Mouse (Mus musculus): ENCODE results near the gene Asic3. TPM values are rescaled to one million over a fixed set of nuclear protein-coding genes. Genes with fewer than 3 reads are reported as not detected.
"Not testable (repeated sequence)": the region's sequence is repeated elsewhere in the genome, so short reads cannot be mapped to it uniquely, and the experiment has no call there.

Gene Asic3
- polyA plus RNA-seq, 1 experiment from 2014 or later: 3.0 TPM

GRCm38 (mm10) chr5:24389658-24390020, 23.6 kb upstream of the Asic3 start:
- H3K27ac ChIP-seq (replicated peaks): no peak overlapping the region
- WGBS: 81% methylated on average over 4 of the region's 4 CpGs
- H3K36me3 ChIP-seq: no peaks in the 10 kb centered on the region
- H3K9ac ChIP-seq: no peak overlapping the region
- no peaks in the 10 kb centered on the region for H3K9me3 ChIP-seq
- no peak for ATAC-seq (ENCODE audit: low read depth)
- peaks cover 32% of the 10 kb centered on the region for H3K4me1 ChIP-seq (replicated peaks)
- H3K27me3 ChIP-seq: peaks cover 49% of the 10 kb centered on the region
- H3K4me3 ChIP-seq: no peak overlapping the region
- no peak overlapping the region for H3K4me2 ChIP-seq

- no peaks in the 10 kb centered on the region for H3K9me3 ChIP-seq
- H3K4me2 ChIP-seq: no peak within 1 kb of the TSS
- peaks cover 29% of the 10 kb centered on the region for H3K27me3 ChIP-seq
- H3K4me3 ChIP-seq: no peak within 1 kb of the TSS
- H3K4me1 ChIP-seq (replicated peaks): peaks cover 35% of the 10 kb centered on the region
- H3K27ac ChIP-seq (replicated peaks): no peak within 1 kb of the TSS
- WGBS: 79% methylated on average over 7 of the region's 7 CpGs
- no peak for ATAC-seq (ENCODE audit: low read depth)
- peaks cover 4% of the 10 kb centered on the region; the same call in 1 of the 2 replicates for H3K36me3 ChIP-seq
- H3K9ac ChIP-seq: no peak within 1 kb of the TSS
These were observed 21.3 kb upstream of the Asic3 start, which contains the start of gene Atg9b for GRCm38 (mm10) chr5:24391864-24392263. TSS of gene Atg9b (minus strand) at chr5:24392143.

- H3K36me3 ChIP-seq: peaks cover 4% of the 10 kb centered on the region; the same call in 1 of the 2 replicates
- H3K9me3 ChIP-seq: no peaks in the 10 kb centered on the region
- ATAC-seq (ENCODE audit: low read depth): no peak
- no peak overlapping the region for H3K4me2 ChIP-seq
- H3K27me3 ChIP-seq: peaks cover 20% of the 10 kb centered on the region
- WGBS: 77% methylated on average over 7 of the region's 7 CpGs
- H3K9ac ChIP-seq: no peak overlapping the region
- no peak overlapping the region for H3K4me3 ChIP-seq
- peaks cover 26% of the 10 kb centered on the region for H3K4me1 ChIP-seq (replicated peaks)
- H3K27ac ChIP-seq (replicated peaks): no peak overlapping the region
These were observed 20.5 kb upstream of the Asic3 start for GRCm38 (mm10) chr5:24392724-24393123.

GRCm38 (mm10) chr5:24393392-24393997, 19.7 kb upstream of the Asic3 start, which contains the start of gene Abcb8:
TSS of gene Abcb8 (plus strand) at chr5:24393663.
- Histone ChIP-seq H3K4me2 (peak within 1 kb of the TSS; percentile 55), H3K27ac (replicated peaks) (peak within 1 kb of the TSS; percentile 87), H3K36me3 (peaks cover 4% of the 10 kb centered on the region; the same call in 1 of the 2 replicates), H3K4me1 (replicated peaks) (peaks cover 19% of the 10 kb centered on the region), H3K4me3 (peak within 1 kb of the TSS; percentile 54), H3K9ac (peak within 1 kb of the TSS; percentile 71), H3K27me3 (peaks cover 13% of the 10 kb centered on the region), H3K9me3 (no peaks in the 10 kb centered on the region)
- ATAC-seq (ENCODE audit: low read depth): no peak
- WGBS: 19% methylated on average over 7 of the region's 7 CpGs

GRCm38 (mm10) chr5:24394165-24394894, 18.9 kb upstream of the Asic3 start:
- Histone ChIP-seq H3K27me3 (peaks cover 4% of the 10 kb centered on the region), H3K9ac (peak overlapping the region; percentile 71), H3K27ac (replicated peaks) (peak overlapping the region; percentile 87), H3K36me3 (peaks cover 4% of the 10 kb centered on the region; the same call in 1 of the 2 replicates), H3K4me1 (replicated peaks) (peaks cover 16% of the 10 kb centered on the region; the same call in 1 of the 2 replicates), H3K4me2 (peak overlapping the region; percentile 55), H3K4me3 (peak overlapping the region; percentile 54), H3K9me3 (no peaks in the 10 kb centered on the region)
- ATAC-seq (ENCODE audit: low read depth): peak; percentile 97
- 1% methylated on average over 36 of the region's 36 CpGs for WGBS

GRCm38 (mm10) chr5:24396254-24396653, 16.9 kb upstream of the Asic3 start:
- H3K9me3 ChIP-seq; ATAC-seq (ENCODE audit: low read depth); H3K27ac ChIP-seq (replicated peaks); H3K4me2 ChIP-seq; H3K27me3 ChIP-seq; H3K9ac ChIP-seq; H3K4me3 ChIP-seq: not testable (repeated sequence)
- H3K4me1 ChIP-seq (replicated peaks): peaks cover 12% of the 10 kb centered on the region; the same call in 1 of the 2 replicates
- peaks cover 20% of the 10 kb centered on the region for H3K36me3 ChIP-seq
- 92% methylated on average over 6 of the region's 6 CpGs for WGBS

GRCm38 (mm10) chr5:24399686-24400085, 13.5 kb upstream of the Asic3 start:
- no peaks in the 10 kb centered on the region for H3K27me3 ChIP-seq
- H3K36me3 ChIP-seq: peaks cover 51% of the 10 kb centered on the region
- no peak overlapping the region for H3K4me2 ChIP-seq
- no peaks in the 10 kb centered on the region for H3K9me3 ChIP-seq
- H3K4me3 ChIP-seq: no peak overlapping the region
- ATAC-seq (ENCODE audit: low read depth): no peak
- no peak overlapping the region for H3K9ac ChIP-seq
- H3K4me1 ChIP-seq (replicated peaks): peaks cover 13% of the 10 kb centered on the region
- H3K27ac ChIP-seq (replicated peaks): no peak overlapping the region
- WGBS: 90% methylated on average over 10 of the region's 10 CpGs

- no peaks in the 10 kb centered on the region for H3K27me3 ChIP-seq
- no peak overlapping the region for H3K9ac ChIP-seq
- H3K27ac ChIP-seq (replicated peaks): no peak overlapping the region
- H3K36me3 ChIP-seq: peaks cover 54% of the 10 kb centered on the region
- no peak for ATAC-seq (ENCODE audit: low read depth)
- H3K4me3 ChIP-seq: no peak overlapping the region
- no peaks in the 10 kb centered on the region for H3K9me3 ChIP-seq
- WGBS: 88% methylated on average over 11 of the region's 11 CpGs
- H3K4me2 ChIP-seq: no peak overlapping the region
- H3K4me1 ChIP-seq (replicated peaks): peaks cover 7% of the 10 kb centered on the region; the same call in 1 of the 2 replicates
These were observed 12.8 kb upstream of the Asic3 start for GRCm38 (mm10) chr5:24400362-24400761.

GRCm38 (mm10) chr5:24400911-24401605, 12.1 kb upstream of the Asic3 start:
- Histone ChIP-seq H3K27ac (replicated peaks) (no peak overlapping the region), H3K4me3 (no peak overlapping the region), H3K4me1 (replicated peaks) (peaks cover 7% of the 10 kb centered on the region; the same call in 1 of the 2 replicates), H3K9ac (no peak overlapping the region), H3K36me3 (peaks cover 60% of the 10 kb centered on the region), H3K9me3 (no peaks in the 10 kb centered on the region), H3K4me2 (no peak overlapping the region), H3K27me3 (no peaks in the 10 kb centered on the region)
- 92% methylated on average over 5 of the region's 5 CpGs for WGBS
- no peak for ATAC-seq (ENCODE audit: low read depth)

- peaks cover 65% of the 10 kb centered on the region for H3K36me3 ChIP-seq
- peak; percentile 63; the same call in 1 of the 2 replicates for ATAC-seq (ENCODE audit: low read depth)
- no peak overlapping the region for H3K27ac ChIP-seq (replicated peaks)
- WGBS: 56% methylated on average over 9 of the region's 9 CpGs
- H3K9me3 ChIP-seq: no peaks in the 10 kb centered on the region
- H3K27me3 ChIP-seq: no peaks in the 10 kb centered on the region
- H3K4me2 ChIP-seq: no peak overlapping the region
- no peak overlapping the region for H3K4me3 ChIP-seq
- H3K9ac ChIP-seq: no peak overlapping the region
- peaks cover 7% of the 10 kb centered on the region; the same call in 1 of the 2 replicates for H3K4me1 ChIP-seq (replicated peaks)
These were observed 11.2 kb upstream of the Asic3 start for GRCm38 (mm10) chr5:24401969-24402368.

- peaks cover 85% of the 10 kb centered on the region for H3K36me3 ChIP-seq
- no peaks in the 10 kb centered on the region for H3K27me3 ChIP-seq
- no peak for ATAC-seq (ENCODE audit: low read depth)
- 78% methylated on average over 6 of the region's 6 CpGs for WGBS
- H3K4me2 ChIP-seq: no peak overlapping the region
- H3K4me3 ChIP-seq: no peak overlapping the region
- no peaks in the 10 kb centered on the region for H3K9me3 ChIP-seq
- peaks cover 7% of the 10 kb centered on the region; the same call in 1 of the 2 replicates for H3K4me1 ChIP-seq (replicated peaks)
- H3K27ac ChIP-seq (replicated peaks): no peak overlapping the region
- H3K9ac ChIP-seq: no peak overlapping the region
These were observed 8.4 kb upstream of the Asic3 start for GRCm38 (mm10) chr5:24404594-24405360.

All from neural tube, embryonic 13.5 days (tissue).